8 mouse cellular contexts compared by ENCODE assay signal in the genomic region with DNA sequence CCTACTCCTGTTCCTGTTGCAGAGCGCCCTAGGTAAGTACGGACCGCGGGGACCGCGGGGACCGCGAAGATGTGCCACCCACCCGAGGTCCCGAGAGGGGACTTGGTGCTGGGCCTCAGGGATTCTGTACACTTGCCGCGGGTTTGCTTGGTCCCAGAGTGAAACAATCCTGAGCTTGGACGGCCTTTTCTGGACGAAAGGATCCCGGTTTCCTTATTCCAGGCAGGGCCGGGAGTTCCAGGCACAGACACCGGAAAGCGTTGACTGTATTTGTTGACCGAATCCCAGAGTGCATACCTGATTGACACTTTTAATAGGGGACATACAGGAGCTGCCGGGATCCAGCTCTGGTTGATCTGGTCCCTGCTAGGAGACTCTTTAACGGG. TPM values are rescaled to one million over a fixed set of nuclear protein-coding genes. Genes with fewer than 3 reads are reported as not detected.
DNase-seq lines count a peak whose midpoint lies in the region; ATAC-seq lines count a peak whose summit lies in the region.

No protein-coding gene starts in this region.

- no peaks in the 10 kb centered on the region for H3K9me3 ChIP-seq in lung, embryonic 16.5 days (ENCODE audit: control insufficient read depth, low read length)
- no peaks in the 10 kb centered on the region for H3K9me3 ChIP-seq in embryonic facial prominence, embryonic 15.5 days (replicated peaks)
- H3K9me3 ChIP-seq in limb, embryonic 10.5 days (replicated peaks), result no peaks in the 10 kb centered on the region
- no peaks in the 10 kb centered on the region for H3K9me3 ChIP-seq in neural tube, embryonic 15.5 days (replicated peaks)

- no peaks in the 10 kb centered on the region for H3K4me1 ChIP-seq in lung, embryonic 16.5 days (replicated peaks; ENCODE audit: control insufficient read depth, insufficient read depth, low read length)
- peaks cover 7% of the 10 kb centered on the region; the same call in 1 of the 2 replicates for H3K4me1 ChIP-seq in embryonic facial prominence, embryonic 15.5 days
- peaks cover 13% of the 10 kb centered on the region for H3K4me1 ChIP-seq in limb, embryonic 10.5 days
- H3K4me1 ChIP-seq in neural tube, embryonic 15.5 days, result peaks cover 14% of the 10 kb centered on the region

- peaks cover 16% of the 10 kb centered on the region; the same call in 1 of the 2 replicates for H3K27me3 ChIP-seq in lung, embryonic 16.5 days (ENCODE audit: control insufficient read depth, insufficient read depth, low read depth, low read length)
- H3K27me3 ChIP-seq in embryonic facial prominence, embryonic 15.5 days, result peaks cover 33% of the 10 kb centered on the region
- peaks cover 73% of the 10 kb centered on the region for H3K27me3 ChIP-seq in limb, embryonic 10.5 days (ENCODE audit: low read depth, poor library complexity, severe bottlenecking)
- H3K27me3 ChIP-seq in neural tube, embryonic 15.5 days (replicated peaks), result peaks cover 53% of the 10 kb centered on the region

- no peaks in the 10 kb centered on the region for H3K36me3 ChIP-seq in lung, embryonic 16.5 days (ENCODE audit: control insufficient read depth, insufficient read depth, low read length)
- H3K36me3 ChIP-seq in embryonic facial prominence, embryonic 15.5 days, result no peaks in the 10 kb centered on the region
- no peaks in the 10 kb centered on the region for H3K36me3 ChIP-seq in limb, embryonic 10.5 days
- no peaks in the 10 kb centered on the region for H3K36me3 ChIP-seq in neural tube, embryonic 15.5 days

- H3K4me2 ChIP-seq in lung, embryonic 16.5 days (ENCODE audit: low read depth, low read length), result peak overlapping the region; percentile 93
- peak overlapping the region; percentile 96 for H3K4me2 ChIP-seq in embryonic facial prominence, embryonic 15.5 days (replicated peaks)
- H3K4me2 ChIP-seq in neural tube, embryonic 15.5 days, result peak overlapping the region; percentile 99

- H3K27ac ChIP-seq in lung, embryonic 16.5 days (ENCODE audit: low read length), result peak overlapping the region; percentile 34
- peak overlapping the region; percentile 66 for H3K27ac ChIP-seq in embryonic facial prominence, embryonic 15.5 days (replicated peaks)
- H3K27ac ChIP-seq in limb, embryonic 10.5 days, result peak overlapping the region; percentile 50
- no peak overlapping the region for H3K27ac ChIP-seq in neural tube, embryonic 15.5 days (replicated peaks)

- peak overlapping the region; percentile 75 for H3K9ac ChIP-seq in lung, embryonic 16.5 days (ENCODE audit: low read length)
- H3K9ac ChIP-seq in embryonic facial prominence, embryonic 15.5 days, result peak overlapping the region; percentile 48
- peak overlapping the region; percentile 57 for H3K9ac ChIP-seq in neural tube, embryonic 15.5 days (replicated peaks)

- no peak; the same call in 1 of the 2 replicates for ATAC-seq in lung, embryonic 16.5 days (ENCODE audit: low read depth)
- 0 out of 2 replicates have a peak, but pooled peaks have one; percentile 31 for ATAC-seq in embryonic facial prominence, embryonic 15.5 days (ENCODE audit: insufficient number of reproducible peaks, low FRiP score, low TSS enrichment, low read depth)
- ATAC-seq in neural tube, embryonic 15.5 days (ENCODE audit: low FRiP score), result no peak

- no peak for DNase-seq in lung, postnatal 10 days
- DNase-seq in limb, embryonic 10.5 days (ENCODE audit: low spot score), result peak; percentile 53
- no peak for DNase-seq in thymus, postnatal 4 days
- DNase-seq in spleen, adult 18-20 months, result no peak
- DNase-seq in right cerebral cortex, adult 18-20 months, result no peak

- under 1% methylated on average over 21 of the region's 21 CpGs for WGBS in lung, embryonic 16.5 days
- 1% methylated on average over 21 of the region's 21 CpGs for WGBS in embryonic facial prominence, embryonic 15.5 days
- under 1% methylated on average over 21 of the region's 21 CpGs for WGBS in limb, embryonic 10.5 days
- WGBS in neural tube, embryonic 15.5 days, result 1% methylated on average over 21 of the region's 21 CpGs

- H3K4me3 ChIP-seq in lung, embryonic 16.5 days (ENCODE audit: low read length), result peak overlapping the region; percentile 60
- H3K4me3 ChIP-seq in embryonic facial prominence, embryonic 15.5 days (replicated peaks), result peak overlapping the region; percentile 59
- H3K4me3 ChIP-seq in limb, embryonic 10.5 days, result peak overlapping the region; percentile 72
- H3K4me3 ChIP-seq in neural tube, embryonic 15.5 days (replicated peaks), result peak overlapping the region; percentile 49

RNA-seq across cellular contexts. Expression of gene Ifnlr1, which starts 0.5 kb away (rescaled TPM):
- 2.1 and 2.3 TPM in 2 replicates for polyA plus RNA-seq in lung, embryonic 16.5 days (2015; fragmentation: Nextera tagmentation; extraction: Ambion mirVana)
- 1.6 and 1.8 TPM in 2 replicates for polyA plus RNA-seq in embryonic facial prominence, embryonic 15.5 days (2015; fragmentation: Nextera tagmentation; extraction: Ambion mirVana)
- polyA plus RNA-seq in limb, embryonic 10.5 days (2016; fragmentation: Nextera tagmentation; extraction: Ambion mirVana), result 0.43 and 0.59 TPM in 2 replicates
- polyA plus RNA-seq in neural tube, embryonic 15.5 days (2015; fragmentation: Nextera tagmentation; extraction: Ambion mirVana), result 0.46 and 0.47 TPM in 2 replicates

RNA-seq across cellular contexts. Expression of gene Il22ra1, which starts 41.4 kb away (rescaled TPM):
- polyA plus RNA-seq in lung, embryonic 16.5 days (2015; fragmentation: Nextera tagmentation; extraction: Ambion mirVana), result 0.13 TPM in 1 of 2 replicates, not detected in the other
- 0.62 and 1.1 TPM in 2 replicates for polyA plus RNA-seq in embryonic facial prominence, embryonic 15.5 days (2015; fragmentation: Nextera tagmentation; extraction: Ambion mirVana)
- polyA plus RNA-seq in limb, embryonic 10.5 days (2016; fragmentation: Nextera tagmentation; extraction: Ambion mirVana), result not detected in 2 replicates
- polyA plus RNA-seq in neural tube, embryonic 15.5 days (2015; fragmentation: Nextera tagmentation; extraction: Ambion mirVana), result 0.51 TPM in 1 of 2 replicates, not detected in the other
